Mouse (Mus musculus) ES-Bruce4 (cell line): ENCODE results near the gene Ccna1. TPM values are rescaled to one million over a fixed set of nuclear protein-coding genes. Genes with fewer than 3 reads are reported as not detected.

Source experiments
- H3K27ac ChIP-seq: 2 replicates; pipeline ENCODE4 v1.5.1; 2012; ENCODE audit warnings: low read length, inconsistent platforms; ENCODE audit not compliant: insufficient read depth
- H3K27me3 ChIP-seq: 2 replicates; pipeline ENCODE4 v1.6.1; 2012; ENCODE audit warnings: mild to moderate bottlenecking, low read length, inconsistent platforms; ENCODE audit not compliant: control insufficient read depth, poor library complexity, insufficient read depth, severe bottlenecking
- H3K36me3 ChIP-seq: 2 replicates; pipeline ENCODE4 v1.6.1; 2012; ENCODE audit warnings: inconsistent platforms, mild to moderate bottlenecking, low read length, moderate library complexity; ENCODE audit not compliant: control insufficient read depth, poor library complexity, insufficient read depth, severe bottlenecking
- H3K4me1 ChIP-seq: one replicate; pipeline ENCODE4 v1.8.1; 2011; ENCODE audit warnings: low read length; ENCODE audit not compliant: control insufficient read depth, insufficient read depth
- H3K4me3 ChIP-seq: 2 replicates; pipeline ENCODE4 v1.5.1; 2011; ENCODE audit warnings: low read depth, mild to moderate bottlenecking, low read length
- H3K9ac ChIP-seq: 2 replicates; pipeline ENCODE4 v1.6.1; 2012; ENCODE audit warnings: low read depth, mild to moderate bottlenecking, inconsistent platforms; ENCODE audit not compliant: poor library complexity, severe bottlenecking
- H3K9me3 ChIP-seq: replicated peaks from 2 replicates; pipeline ENCODE4 v1.6.1; 2012; ENCODE audit warnings: mild to moderate bottlenecking, low read length, inconsistent platforms; ENCODE audit not compliant: control insufficient read depth, poor library complexity, insufficient read depth, severe bottlenecking
- CTCF ChIP-seq: IDR thresholded peaks from one replicate; pipeline ENCODE4 v1.8.1; 2011; ENCODE audit warnings: low read depth, low read length
- EP300 ChIP-seq: IDR thresholded peaks from 2 replicates; pipeline ENCODE4 v1.6.1; 2011; ENCODE audit warnings: low read depth, low read length; ENCODE audit not compliant: insufficient read depth
- POLR2A ChIP-seq: IDR thresholded peaks from one replicate; pipeline ENCODE4 v1.8.1; 2011; ENCODE audit warnings: low read length; ENCODE audit not compliant: insufficient read depth
- polyA plus RNA-seq: library from polyadenylated mRNA; stranded (reverse); fragments of >200 nt; gene quantifications from 2 replicates; pipeline ENCODE4 v1.2.4, GENCODE M21; 2011; ENCODE audit warnings: low read depth; ENCODE audit not compliant: missing spikeins, insufficient read depth, insufficient read length

The Ccna1 gene
- polyA plus RNA-seq, 1 experiment, result 1.7 TPM

DNA sequence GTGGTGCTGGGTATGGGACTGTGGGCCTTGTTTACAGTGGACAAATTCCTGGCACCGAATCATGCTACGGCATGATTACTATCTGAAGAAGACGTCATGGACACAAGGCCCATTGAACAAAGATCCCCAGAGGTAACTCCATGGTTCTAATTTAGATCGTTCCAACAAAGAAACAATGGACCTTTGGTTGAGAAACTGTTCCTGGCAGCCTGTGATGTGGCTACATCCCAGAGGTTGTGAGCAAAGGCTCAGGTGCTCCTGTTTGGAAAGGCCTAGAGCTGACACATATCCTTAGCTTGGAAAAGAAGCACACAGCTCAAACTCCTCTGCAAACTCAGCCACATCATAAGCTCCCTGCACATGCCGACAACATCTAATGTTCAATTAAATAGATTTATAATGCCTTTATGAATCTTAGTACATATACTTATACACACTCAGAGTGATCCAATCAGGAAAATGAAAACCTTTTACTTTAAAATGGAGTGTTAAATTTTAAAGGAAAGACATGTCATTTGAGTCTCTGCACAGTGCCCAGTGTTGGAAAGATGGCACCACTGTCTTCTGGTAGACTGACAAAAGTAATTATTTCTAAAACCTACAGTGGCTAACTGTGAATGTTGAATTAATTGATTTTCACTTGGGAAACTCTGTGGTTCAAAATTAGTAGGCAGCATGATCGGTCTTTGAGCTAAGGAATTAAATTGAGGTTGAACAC, 19.4 kb upstream of the Ccna1 start:
- Histone ChIP-seq H3K4me3 (no peak overlapping the region), H3K36me3 (no peaks in the 10 kb centered on the region), H3K4me1 (no peaks in the 10 kb centered on the region), H3K27ac (no peak overlapping the region), H3K9ac (no peak overlapping the region), H3K27me3 (no peaks in the 10 kb centered on the region), H3K9me3 (no peaks in the 10 kb centered on the region)
- TF ChIP-seq CTCF, result no peak
- no peak for TF ChIP-seq EP300
- no peak for TF ChIP-seq POLR2A

GRCm38 (mm10) chr3:55067791-55068434, 12.6 kb upstream of the Ccna1 start:
- Histone ChIP-seq H3K9ac (no peak overlapping the region), H3K4me1 (no peaks in the 10 kb centered on the region), H3K4me3 (no peak overlapping the region), H3K27me3 (no peaks in the 10 kb centered on the region; the same call in 1 of the 2 replicates), H3K27ac (no peak overlapping the region), H3K36me3 (no peaks in the 10 kb centered on the region), H3K9me3 (no peaks in the 10 kb centered on the region)
- TF ChIP-seq POLR2A (no peak), EP300 (no peak), CTCF (no peak)

GRCm38 (mm10) chr3:55066666-55067023, 11.3 kb upstream of the Ccna1 start:
- H3K9me3 ChIP-seq, result no peaks in the 10 kb centered on the region
- H3K4me1 ChIP-seq, result no peaks in the 10 kb centered on the region
- no peak overlapping the region for H3K9ac ChIP-seq
- TF ChIP-seq POLR2A (no peak), CTCF (no peak), EP300 (no peak)
- H3K4me3 ChIP-seq, result no peak overlapping the region
- H3K36me3 ChIP-seq, result no peaks in the 10 kb centered on the region
- no peaks in the 10 kb centered on the region; the same call in 1 of the 2 replicates for H3K27me3 ChIP-seq
- H3K27ac ChIP-seq, result no peak overlapping the region

GRCm38 (mm10) chr3:55065738-55066665, 10.7 kb upstream of the Ccna1 start:
- Histone ChIP-seq H3K4me3 (no peak overlapping the region), H3K36me3 (no peaks in the 10 kb centered on the region), H3K9me3 (no peaks in the 10 kb centered on the region), H3K9ac (no peak overlapping the region), H3K27ac (no peak overlapping the region), H3K4me1 (no peaks in the 10 kb centered on the region), H3K27me3 (no peaks in the 10 kb centered on the region; the same call in 1 of the 2 replicates)
- TF ChIP-seq CTCF (no peak), POLR2A (no peak), EP300 (no peak)

GRCm38 (mm10) chr3:55064396-55064795, 9.1 kb upstream of the Ccna1 start:
- H3K9me3 ChIP-seq, result no peaks in the 10 kb centered on the region
- no peaks in the 10 kb centered on the region for H3K4me1 ChIP-seq
- TF ChIP-seq CTCF, result peak; percentile 94
- TF ChIP-seq EP300, result no peak
- TF ChIP-seq POLR2A, result no peak
- H3K36me3 ChIP-seq, result no peaks in the 10 kb centered on the region
- H3K27me3 ChIP-seq, result no peaks in the 10 kb centered on the region; the same call in 1 of the 2 replicates
- no peak overlapping the region for H3K4me3 ChIP-seq
- H3K9ac ChIP-seq, result no peak overlapping the region
- no peak overlapping the region for H3K27ac ChIP-seq
